Mouse (Mus musculus) retina, postnatal 7 days (tissue): ENCODE measurements around the gene Nav2.

Source experiments
- DNase-seq: peaks from one replicate; pipeline ENCODE4 v3.0.0-alpha.2; 2012; ENCODE audit warnings: low read depth, low spot score

Nav2 gene

DNA sequence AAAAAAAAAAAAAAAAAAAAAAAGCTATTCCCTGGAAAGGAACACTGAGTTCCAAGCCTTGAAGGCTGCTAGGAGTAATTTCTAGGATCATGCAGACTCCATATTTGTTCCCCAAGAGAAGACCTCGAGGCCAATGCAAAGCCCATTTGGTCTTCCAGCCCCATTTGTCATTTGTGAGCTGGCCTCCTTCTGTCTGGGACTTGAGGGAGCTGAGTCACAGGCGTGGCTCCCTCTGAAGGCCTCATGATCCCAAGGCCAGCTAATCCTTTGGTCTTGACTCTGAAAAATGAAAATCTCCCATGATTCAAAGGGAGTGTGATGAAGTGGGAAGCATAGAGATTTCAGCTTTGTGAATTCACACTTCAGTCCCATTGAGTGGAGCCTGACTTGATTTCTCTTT, 370.0 kb downstream of the Nav2 start:
- no peak for DNase-seq

DNA sequence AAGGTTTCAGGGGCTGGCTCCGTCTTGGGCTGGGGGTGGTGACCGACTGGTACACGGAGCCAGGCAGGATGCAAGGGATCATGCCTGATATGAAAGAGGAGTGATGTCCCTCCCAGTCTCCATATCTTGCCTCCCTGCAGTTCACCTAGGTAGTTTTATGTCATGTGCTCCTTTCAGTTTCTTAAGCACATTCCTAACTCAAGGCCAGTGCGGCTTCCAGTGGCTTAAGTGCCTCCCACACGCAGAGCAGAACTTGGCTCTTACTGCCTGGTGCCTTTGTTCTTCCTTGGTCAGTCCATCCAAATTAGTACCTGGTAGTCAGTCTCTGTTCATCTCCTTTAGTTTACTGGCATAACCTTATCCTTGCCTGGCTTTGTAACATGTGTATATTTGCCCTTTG, 371.9 kb downstream of the Nav2 start:
- no peak for DNase-seq

DNA sequence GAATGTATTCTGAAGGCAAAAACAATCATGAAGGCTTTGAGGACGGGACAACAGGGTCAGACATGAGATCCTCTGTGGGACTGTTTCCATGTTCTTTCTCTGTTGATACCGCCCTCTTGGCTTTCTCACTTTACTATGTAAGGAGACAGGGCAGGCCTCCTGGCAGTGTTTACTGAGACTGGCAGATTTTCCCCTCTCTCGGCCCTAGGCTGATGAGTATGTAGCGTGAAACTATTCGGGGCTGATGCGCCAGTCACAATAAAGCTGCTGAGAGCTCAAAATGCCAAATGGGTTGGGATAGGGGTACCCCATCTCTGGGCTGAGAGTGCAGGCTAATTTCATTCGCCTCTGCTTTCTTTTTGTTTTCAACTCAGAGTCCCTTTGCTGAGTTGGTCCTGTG, 373.9 kb downstream of the Nav2 start:
- DNase-seq, result no peak

DNA sequence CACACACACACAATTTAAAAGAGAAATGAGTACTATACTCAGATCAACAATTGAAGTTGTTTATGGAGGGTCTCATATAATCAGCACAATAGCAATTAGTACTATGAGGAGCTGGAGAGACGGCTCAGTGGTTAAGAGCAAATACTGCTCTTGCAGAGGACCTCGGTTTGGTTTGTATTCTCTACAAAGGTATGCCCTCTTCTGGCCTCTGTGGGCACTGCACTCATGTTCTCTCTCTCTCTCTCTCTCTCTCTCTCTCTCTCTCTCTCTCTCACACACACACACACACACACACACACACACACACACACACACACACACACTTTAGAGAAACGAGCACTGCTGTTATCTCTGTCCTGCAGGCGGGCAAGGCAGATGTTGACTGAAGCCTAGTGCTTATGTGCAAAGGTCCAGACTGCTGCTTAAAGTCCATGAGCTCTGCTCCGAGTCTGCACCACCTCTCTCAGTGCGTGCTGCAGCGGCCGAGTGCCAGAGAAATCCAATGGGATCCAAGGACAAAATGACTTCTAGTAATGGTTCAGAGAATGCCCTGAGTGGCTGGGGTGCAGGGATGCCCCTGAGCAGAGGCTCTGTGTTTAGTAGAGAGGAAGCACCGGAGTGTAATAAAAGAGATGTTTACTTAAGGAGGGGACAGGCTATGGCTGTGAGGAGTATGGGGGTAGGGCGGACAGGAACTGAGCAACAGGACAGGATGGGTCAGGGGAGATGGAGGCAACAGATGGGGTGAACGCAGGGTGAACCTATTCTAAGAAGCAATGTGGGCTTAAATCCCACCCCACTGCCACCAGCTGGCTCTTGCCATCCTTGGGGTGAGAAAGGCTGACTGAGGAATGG, 375.2 kb downstream of the Nav2 start:
- no peak for DNase-seq

DNA sequence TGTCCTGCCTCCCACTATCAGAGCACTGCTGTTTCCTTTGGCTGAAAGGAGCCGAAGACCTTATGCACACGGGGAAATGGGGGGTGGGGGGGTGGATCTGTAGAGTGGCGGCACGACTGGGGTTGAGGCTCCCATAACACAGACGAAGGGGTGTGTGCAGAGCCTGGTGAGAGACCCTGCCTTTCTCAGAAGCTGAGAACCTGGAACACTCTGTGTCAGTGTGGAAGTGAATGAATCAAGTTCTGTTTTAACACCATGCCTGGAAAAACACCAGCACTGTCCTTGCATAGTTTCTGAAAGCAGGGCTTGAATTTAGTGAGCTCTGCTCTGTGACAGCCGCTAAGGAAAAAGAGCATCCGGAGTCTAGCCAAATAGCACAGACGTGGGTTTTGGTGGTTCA, 379.7 kb downstream of the Nav2 start:
- DNase-seq, result no peak

DNA sequence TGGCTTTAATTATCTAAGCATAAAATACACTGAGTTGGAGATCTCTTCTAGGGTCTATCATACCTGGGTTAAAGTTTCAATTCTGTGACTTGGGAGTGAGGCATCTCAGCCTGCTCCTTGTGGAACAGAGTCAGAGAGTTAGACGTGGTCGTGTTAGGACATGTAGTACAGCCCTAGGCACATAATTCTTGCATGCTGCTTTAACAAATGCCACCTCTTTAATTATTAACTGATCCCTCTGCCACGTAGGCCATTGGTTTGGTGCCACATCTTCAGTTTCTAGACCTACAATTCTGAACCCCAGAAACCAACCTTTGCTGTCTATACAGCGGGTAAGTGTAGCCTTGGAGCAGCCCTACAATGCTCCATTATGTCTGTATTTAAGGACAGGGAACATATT, 381.8 kb downstream of the Nav2 start:
- DNase-seq, result no peak

DNA sequence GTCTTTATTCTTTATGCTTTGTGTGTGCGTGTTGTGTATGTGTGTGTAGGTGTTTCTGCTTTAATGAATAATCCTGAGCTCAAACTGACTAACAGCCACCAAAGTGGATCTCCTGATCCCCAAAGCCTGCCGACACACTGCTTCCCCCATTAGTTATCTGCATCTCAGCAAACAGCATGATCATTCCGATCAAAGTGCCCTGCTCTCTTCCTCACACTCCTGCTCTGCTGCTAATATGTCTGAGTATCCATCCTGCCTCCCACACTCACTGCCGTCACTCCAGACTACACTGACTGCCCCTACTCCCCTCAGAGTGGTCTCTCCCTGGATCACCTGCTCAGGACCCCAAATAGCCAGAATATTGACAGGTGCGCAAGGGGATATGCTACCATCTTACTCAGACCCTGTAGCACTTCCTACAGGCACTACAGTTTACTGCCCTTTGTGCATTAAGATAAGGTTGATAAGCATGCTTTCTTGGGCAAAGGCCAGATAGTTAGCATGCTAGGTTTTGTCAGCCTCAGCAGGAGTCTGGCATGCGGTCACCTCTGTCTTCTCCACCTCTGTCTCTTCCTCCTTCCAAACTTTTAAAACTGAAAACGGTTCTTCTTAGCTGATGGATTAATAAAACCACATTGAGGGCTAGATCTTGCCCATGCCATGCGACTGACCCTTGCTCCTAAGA, 382.8 kb downstream of the Nav2 start:
- no peak for DNase-seq

DNA sequence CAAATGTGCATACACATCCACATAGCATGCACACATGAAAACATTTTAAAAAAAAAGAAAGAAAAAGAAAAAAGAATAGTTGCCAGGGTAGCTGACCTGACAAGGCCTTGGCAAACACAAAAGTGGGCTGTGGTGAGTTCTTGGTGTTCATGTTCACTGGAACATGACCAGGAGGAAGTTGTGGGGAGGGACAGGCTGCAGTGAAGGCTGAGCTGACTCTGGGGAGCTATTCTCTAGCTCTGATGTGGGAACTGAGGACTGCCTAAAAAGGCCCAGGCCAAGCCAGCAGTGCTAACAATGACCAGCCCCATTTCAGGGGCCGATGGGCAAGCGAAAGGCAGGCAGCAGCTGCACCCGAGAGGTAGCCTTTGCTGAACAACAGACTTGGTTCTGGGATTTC, 388.6 kb downstream of the Nav2 start:
- DNase-seq, result no peak

DNA sequence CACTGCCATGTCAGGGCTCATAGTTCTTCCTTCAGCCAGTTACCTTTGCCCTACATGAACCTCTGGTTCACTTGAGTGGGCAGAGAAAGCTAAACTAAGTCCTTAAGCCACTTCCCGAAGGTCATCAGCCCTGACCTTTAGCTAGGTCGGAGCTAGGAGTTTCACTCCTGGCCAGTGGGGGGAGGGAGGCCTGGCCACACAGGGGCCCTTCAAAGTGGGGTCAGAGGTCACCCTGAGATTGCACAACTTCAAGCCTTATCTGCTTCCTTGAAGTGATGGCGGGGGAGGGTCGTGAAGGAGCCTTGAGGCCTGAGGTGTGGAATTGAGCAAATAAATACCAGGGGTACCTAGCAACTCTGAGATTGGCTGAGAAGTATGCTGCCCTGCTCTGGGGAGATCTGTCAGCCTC, 389.9 kb downstream of the Nav2 start:
- no peak for DNase-seq

DNA sequence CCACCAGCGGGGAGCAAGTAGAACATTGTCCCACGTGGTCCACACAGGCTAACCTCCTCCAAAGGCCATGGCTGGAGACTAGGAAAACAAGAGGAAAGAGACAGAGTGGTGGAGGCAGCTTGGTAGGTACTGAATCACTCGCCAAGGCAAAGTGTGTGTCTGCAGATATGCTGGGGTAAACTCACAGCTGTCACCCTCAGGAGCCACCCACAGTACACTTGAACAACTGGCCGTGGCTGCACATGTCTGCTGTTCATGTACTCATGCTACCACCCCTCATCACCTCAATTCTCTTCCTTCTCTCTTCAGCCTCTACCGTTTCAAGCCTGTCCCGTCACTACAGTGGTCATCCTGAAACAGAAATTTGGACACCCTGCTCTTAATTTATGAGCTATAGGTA, 393.0 kb downstream of the Nav2 start:
- no peak for DNase-seq

DNA sequence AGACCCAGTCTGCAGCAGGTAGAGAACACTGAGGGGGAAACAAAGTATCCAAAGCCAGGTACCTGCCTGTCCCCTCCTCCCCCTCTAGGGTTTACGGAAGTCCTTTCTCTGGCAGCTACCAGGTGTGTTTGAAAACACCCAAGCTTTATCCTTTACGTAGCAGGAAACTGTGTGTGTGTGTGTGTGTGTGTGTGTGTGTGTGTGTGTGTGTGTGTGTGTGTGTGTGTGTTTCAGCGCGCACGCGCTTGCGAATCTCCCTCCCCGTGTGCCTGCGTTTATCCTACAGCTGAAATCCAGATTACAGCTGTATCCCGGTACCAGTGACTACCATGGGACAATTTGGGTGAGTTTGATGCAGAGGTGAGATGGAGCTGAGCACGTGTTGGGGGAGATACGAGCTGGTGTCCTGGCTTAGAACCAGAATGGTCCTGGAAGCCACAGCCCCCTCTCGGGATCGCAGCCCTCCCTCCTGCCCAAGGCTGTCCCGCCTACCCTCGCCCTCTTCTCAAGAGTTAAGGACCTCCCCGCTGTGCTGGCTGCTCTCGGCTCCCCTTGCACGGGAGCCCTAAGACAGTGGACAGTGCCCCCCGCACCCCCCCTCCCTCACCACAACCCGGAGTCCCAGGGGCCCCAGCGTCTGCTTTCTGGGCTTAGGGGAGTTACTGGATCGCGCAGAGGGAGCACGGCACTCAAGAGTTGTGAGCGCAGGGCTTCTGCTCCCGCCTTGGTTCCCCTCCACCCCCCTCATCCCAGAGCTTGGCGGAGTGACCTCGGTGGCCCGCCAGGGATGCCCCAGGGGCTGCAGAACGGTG, 395.3 kb downstream of the Nav2 start:
- DNase-seq, result no peak

DNA sequence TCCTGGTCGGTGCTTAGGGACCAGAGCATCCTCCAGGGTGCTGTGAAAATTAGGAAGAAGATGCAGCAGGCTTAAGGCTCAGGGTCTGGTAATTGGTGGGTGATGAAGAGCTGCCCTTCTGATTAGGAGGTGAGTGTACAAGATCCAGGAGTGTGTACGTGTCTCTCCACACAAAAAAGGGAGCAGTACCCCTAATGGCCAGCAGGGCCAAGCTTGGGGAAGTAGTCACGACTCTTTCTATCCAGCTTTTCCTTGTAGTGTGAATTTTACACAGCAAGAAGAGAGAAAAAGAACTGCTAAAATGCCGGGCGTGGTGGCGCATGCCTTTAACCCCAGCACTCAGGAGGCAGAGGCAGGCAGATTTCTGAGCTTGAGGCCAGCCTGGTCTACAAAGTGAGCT, 399.2 kb downstream of the Nav2 start:
- no peak for DNase-seq

DNA sequence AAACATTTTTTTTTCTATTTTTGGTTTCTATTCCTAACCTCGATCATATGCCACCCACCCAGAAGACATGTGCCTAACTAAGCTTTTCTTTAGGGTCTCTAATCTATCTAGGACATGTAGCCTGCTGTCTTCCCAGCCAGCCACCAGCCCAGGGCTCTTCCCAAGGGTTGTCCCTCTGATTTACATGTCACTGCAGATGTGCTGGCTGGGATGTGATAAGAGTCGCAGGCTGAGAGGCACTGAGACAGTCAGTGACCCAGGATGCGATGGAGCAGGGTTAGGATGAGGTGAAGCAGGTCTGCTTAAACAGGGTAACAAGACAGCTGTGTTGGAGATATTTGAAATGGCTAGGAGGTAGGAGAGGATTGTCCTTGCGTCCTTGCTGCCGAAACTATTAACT, 401.2 kb downstream of the Nav2 start:
- no peak for DNase-seq

DNA sequence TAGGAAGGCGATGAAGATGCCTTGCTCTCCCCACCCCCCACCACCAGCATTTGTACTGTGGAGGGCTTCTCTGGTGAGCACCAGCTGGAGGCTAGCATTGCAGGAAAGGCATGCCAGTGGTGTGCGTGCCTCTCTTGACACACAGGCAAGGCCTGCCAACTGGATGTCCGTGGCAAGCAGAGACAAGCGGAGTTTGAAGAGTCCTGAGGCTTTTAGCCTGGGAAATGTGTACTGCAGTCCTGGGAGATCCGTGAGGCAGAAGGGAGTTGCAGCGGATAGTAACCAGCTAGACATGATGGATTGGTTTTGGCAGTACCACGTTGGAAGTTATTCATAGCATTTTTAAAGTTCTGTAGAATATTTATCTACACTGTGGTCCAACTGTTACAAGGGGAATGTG, 405.4 kb downstream of the Nav2 start:
- DNase-seq, result no peak

DNA sequence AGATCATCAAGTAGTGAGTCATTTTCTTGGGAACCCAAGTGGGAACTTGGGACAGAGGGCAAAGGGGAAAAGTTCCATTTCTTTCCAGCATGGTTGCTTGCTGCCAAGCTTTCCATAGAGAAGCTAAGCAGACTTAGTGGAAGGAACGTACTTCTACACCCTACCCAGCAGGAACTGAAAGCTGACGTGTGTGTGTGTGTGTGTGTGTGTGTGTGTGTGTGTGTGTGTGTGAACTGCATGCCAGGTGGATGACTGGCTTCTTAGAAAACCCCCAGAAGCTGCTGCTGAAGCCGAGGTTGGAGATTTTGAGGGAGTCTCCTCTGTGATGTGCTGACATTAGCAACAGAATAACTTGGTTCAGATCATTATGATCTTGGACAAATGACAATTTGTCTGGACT, 406.5 kb downstream of the Nav2 start:
- no peak for DNase-seq

DNA sequence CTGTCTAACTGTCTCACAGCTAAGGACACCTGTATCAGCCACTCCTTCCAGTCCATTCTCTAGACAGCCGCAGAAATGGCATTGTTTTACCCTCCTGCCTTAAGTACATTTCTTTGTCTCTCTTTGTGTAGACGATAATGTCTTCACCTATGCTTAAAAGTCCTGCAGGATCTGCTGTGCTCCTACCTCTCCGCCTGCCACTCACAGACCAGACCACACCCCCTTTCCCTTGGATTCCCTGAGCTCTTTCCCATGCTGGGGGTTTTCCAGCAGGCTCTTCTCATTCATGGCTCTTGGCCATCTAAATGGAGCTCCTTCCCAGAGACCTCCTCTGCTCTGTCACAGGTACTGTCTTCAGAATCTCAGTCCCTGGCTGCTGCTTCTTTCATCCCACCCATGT, 408.1 kb downstream of the Nav2 start:
- no peak for DNase-seq

DNA sequence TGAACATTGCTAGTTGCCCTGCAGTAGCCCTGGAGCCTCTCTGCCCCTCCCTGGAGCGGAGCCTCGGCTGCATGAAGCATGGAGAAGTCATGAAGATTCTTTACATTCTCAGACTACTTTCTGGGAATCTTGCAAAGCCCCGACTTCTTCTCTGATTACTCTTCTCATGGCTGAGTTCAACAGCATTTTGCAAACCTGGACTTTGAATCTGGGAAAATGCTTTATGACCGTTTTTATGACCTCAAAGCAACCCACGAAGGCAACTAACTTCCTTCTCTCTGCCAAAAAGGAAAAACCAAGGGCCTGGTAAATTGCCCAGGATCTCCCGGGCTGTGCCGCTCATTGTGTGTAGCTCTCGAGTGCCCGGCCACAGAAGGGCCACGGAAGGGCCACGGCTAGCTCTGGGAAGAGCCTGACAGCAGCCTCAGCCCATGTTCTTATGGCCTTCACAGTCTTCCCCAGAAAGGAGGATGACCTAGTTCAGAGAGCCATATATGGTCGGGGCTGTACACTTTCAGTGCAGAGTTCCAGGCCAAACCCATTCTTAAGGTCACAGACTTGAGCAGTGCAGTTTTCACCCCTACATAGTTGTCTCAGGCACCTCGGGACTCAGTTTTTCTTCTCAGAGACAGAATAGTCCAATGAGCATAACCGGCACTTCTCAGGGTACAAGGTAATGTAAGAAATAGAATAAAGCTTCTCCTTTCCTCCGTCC, 409.8 kb downstream of the Nav2 start:
- DNase-seq, result no peak

DNA sequence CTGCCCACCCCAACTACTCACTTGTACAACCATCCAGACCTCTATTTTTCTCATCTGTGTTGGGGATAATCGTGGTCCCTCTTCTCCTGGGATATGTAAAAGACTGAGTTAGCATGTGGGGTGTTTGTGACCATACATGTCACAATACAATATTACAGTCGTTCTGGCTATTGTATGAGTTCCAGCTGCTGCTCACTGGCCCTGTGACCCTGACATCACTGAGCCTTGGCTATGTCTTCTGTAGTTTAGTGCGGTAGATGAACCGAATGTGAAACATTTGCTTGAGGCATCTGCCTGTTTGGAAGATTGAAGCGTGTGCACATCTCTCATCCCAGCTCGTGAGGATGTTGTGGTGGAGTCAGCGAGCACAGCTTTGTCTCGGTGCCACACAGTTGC, 410.4 kb downstream of the Nav2 start:
- no peak for DNase-seq

DNA sequence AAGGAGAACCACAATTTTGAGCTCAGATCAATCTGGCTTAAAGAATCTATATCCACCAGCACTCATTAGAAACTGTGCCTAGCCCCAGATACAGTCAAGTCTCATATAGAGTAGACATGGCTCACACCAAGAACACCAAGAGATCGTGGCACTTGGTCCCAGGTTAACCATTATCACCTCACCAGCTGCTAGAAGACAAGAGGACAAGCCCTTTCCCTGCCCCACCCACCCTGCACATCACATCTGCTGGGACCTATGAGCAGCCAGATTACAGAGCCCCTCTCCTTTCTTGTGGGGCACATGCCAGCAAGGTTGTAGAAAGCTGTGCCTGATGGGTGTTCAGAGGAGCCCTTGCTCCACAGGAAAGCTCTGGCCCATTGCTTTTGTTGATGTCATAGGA, 411.5 kb downstream of the Nav2 start:
- DNase-seq, result no peak

DNA sequence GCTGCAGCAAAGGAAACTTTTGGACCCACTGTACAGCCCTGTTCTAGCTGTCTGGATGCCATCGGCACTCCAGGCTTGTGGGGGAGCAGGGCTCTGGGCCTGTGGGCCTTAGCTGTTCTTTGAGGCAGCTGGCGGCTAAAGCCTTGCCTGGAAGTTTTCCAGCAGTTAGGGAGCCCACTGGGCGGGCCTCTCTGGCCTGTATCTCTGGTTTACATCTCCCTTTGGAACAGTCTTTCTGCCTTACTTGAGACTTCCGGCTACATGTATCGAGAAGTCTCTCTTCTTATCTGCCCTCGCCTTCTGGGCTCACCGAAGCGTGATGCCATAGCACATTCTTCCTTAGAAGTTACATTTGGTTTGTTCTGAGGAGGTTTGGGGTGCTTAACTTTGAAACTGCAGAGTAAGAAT, 412.6 kb downstream of the Nav2 start:
- no peak for DNase-seq

DNA sequence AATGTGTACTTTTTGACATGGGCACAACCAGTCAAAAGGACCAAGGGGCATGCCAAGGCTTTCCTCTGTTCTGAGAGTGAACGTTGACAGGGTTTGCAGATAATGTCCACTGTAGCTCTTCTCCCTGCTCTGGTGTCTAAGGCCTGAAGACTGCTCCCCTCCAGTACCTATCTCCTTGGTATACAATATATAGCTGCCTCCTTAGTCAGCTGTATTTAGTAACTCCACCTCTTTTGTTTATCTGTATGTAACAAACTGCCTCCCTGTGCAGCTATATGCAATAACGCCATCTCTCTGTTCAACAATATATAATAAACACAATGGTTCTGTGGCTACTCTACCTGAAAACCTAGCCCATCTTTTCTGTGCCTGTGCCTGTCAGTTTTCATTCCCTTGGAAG, 413.7 kb downstream of the Nav2 start:
- no peak for DNase-seq

DNA sequence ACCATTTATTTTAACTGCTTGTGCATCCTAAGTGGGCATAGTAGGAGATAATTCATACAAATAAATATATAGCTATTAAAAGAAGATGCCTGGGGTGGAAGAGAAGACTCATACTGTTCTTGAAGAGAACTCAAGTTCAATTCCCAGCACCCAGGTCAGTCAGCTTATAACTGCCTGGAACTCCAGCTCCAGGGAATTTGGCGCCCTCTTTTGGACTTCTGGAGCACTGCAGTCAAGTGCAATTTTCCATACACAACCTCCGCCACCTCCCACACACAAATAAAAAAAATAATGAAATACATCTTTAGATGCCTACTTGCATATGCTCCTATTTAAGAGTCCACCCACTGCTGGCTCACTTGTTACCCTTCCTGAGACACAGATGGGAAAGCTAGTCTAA, 416.1 kb downstream of the Nav2 start:
- no peak for DNase-seq
